Mouse (Mus musculus): ENCODE results near the gene Dnajb14. TPM values are rescaled to one million over a fixed set of nuclear protein-coding genes. Genes with fewer than 3 reads are reported as not detected.

The Dnajb14 gene
- polyA plus RNA-seq, 1 experiment from 2014 or later = 12.1 TPM

DNA sequence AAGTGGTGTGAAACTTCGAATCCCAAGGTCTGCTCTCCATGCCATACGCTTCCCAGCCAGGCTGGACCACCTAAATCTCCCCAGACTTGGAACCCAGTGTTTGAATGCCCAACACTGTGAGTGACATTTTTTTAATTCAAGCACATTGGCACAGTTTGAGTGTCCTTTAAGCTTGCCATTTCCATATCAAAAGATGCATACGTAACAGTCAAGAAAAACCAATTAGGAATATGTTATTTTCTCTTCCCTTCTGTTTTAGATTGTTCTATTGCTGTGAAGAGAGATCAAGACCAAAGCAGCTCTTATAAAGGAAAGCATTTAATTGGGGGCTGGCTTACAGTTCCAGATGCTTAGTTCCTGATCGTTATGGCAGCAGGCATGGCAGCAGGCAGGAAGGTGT is 6.0 kb upstream of the Dnajb14 start:
- Histone ChIP-seq H3K4me2 (ENCODE audit: low read length) (no peak overlapping the region), H3K4me1 (replicated peaks; ENCODE audit: insufficient read depth, low read length) (no peaks in the 10 kb centered on the region), H3K4me3 (replicated peaks; ENCODE audit: low read depth, low read length) (no peak overlapping the region), H3K27ac (no peak overlapping the region), H3K9ac (ENCODE audit: low read depth, low read length) (no peak overlapping the region), H3K9me3 (replicated peaks; ENCODE audit: low read length) (no peaks in the 10 kb centered on the region), H3K36me3 (ENCODE audit: insufficient read depth, low read length) (no peaks in the 10 kb centered on the region), H3K27me3 (ENCODE audit: insufficient read depth, low read length) (no peaks in the 10 kb centered on the region)
- WGBS = 97% methylated on average over 4 of the region's 4 CpGs
- DNase-seq (ENCODE audit: low spot score) = no peak
- no peak for TF ChIP-seq CTCF (IDR thresholded peaks at IDR 0.05; ENCODE audit: low read depth)
- ATAC-seq (replicated peaks; ENCODE audit: low FRiP score, low read depth) = no peak

DNA sequence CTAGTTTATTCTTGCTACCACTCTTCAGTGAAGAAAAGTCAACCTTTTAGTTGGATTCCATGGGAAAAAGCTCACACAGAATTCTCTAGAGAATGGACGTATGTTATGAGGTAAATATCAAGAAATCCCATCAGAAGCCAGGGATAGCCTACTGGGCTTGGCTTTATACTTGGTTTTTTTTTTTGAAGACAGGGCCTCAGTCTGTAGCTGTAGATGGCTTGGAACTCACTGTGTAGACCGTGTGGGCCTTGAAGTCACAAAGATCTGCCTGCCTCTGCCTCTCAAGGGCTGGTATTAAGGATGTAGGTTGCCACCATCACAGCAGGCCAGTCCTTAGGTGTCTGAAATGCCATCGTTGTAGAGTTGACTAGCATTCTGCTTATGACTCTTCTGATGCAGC is 4.9 kb upstream of the Dnajb14 start:
- no peak overlapping the region for H3K4me3 ChIP-seq (replicated peaks; ENCODE audit: low read depth, low read length)
- H3K27ac ChIP-seq = no peak overlapping the region
- 95% methylated on average over 3 of the region's 3 CpGs for WGBS
- DNase-seq (ENCODE audit: low spot score) (no peak), ATAC-seq (replicated peaks; ENCODE audit: low FRiP score, low read depth) (no peak)
- no peak overlapping the region for H3K9ac ChIP-seq (ENCODE audit: low read depth, low read length)
- H3K36me3 ChIP-seq (ENCODE audit: insufficient read depth, low read length) = no peaks in the 10 kb centered on the region
- no peaks in the 10 kb centered on the region for H3K27me3 ChIP-seq (ENCODE audit: insufficient read depth, low read length)
- no peaks in the 10 kb centered on the region for H3K4me1 ChIP-seq (replicated peaks; ENCODE audit: insufficient read depth, low read length)
- no peak for TF ChIP-seq CTCF (IDR thresholded peaks at IDR 0.05; ENCODE audit: low read depth)
- no peaks in the 10 kb centered on the region for H3K9me3 ChIP-seq (replicated peaks; ENCODE audit: low read length)
- H3K4me2 ChIP-seq (ENCODE audit: low read length) = no peak overlapping the region

DNA sequence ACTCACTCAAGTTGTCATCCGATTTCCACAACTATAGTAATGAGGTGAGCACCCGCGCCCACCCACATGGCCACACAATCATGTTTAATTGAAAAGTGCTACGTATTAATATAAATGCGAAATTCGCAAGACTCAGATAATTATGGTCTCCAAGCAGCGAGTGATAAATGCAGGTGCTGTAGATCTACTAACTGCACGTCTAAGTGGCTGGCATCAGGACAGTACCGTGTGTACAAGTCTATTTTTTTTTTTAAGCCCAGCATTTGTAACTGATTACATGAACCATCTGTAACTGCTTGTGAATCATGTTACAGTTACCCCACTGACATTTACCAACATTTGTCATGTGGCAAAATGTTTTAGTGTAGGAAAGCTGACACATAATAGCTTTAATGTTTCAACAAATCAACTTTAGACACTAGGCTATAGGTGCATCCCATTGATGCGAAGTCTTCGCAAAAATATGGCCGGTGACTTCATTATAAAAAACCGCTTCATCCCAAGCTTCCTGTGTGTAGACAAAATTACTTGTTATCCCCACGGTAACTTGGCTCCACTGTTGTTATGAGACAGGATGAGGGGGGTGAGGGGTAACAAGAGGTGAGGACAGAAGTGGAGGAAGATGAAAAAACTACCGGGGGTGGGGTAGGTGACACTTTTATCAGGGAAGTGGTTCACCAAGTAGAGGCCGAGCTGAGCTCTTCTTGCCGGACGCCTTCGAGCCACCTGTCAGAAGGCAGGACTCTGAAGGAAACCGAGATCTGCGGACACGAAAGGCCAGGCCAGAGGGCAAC is 3.9 kb upstream of the Dnajb14 start:
- H3K27me3 ChIP-seq (ENCODE audit: insufficient read depth, low read length) = no peaks in the 10 kb centered on the region

DNA sequence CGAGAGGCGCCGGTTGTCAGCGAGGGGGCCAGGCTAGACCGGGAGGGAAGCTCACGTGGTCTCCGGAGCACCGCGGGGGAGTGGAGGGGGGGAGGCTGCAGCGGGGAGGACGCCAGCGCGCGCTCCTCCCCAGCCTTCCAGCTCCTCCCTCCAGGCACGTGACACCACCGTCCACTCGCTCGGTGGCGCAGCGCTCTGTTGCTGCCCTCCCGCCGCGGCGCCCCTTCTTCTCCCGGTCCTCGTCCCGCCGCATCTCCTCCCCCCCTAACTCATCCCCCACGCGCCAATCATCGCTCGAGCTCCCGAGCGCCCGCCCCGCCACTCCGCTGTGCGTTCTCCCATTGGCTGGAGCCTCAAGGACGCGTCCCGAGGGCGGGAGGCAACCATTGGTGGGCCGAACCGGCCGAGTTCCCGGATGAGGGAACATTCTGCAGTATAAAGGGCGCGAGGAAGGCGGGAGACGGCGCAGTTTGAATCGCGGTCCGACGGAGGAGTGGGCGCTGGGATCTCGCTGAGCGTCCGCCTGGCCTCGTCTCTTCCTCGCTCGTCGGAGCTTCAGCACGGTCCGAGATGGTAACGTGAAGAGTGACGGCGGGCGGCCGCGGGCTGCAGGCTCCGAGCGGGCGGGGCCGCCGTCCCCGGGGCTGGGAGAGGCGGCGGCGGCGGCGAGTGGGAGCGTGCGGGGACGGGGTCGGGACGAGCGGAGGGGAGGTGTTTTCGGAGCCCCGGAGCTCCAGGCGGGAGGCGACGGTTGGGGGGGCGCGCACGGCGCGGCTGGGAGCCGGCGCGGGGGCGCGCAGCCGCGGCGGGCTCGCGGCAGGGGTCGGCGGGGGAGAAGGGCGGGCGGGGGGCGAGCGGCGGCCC is 3.1 kb upstream of the Dnajb14 start, which contains the start of gene H2afz:
H2afz (plus strand) TSS at position 364 of the 864 bp plus-strand sequence.
- no peaks in the 10 kb centered on the region for H3K9me3 ChIP-seq (replicated peaks; ENCODE audit: low read length)
- peak; percentile 30; the same call in 1 of the 2 replicates for TF ChIP-seq CTCF (IDR thresholded peaks at IDR 0.05; ENCODE audit: low read depth)
- peak; percentile 99 for DNase-seq (ENCODE audit: low spot score)
- H3K4me1 ChIP-seq (replicated peaks; ENCODE audit: insufficient read depth, low read length) = no peaks in the 10 kb centered on the region; the same call in 1 of the 2 replicates
- H3K36me3 ChIP-seq (ENCODE audit: insufficient read depth, low read length) = no peaks in the 10 kb centered on the region
- peak; percentile 95 for ATAC-seq (replicated peaks; ENCODE audit: low FRiP score, low read depth)
- WGBS = under 1% methylated on average over 88 of the region's 115 CpGs
- peak within 1 kb of the TSS; percentile 97 for H3K27ac ChIP-seq
- H3K9ac ChIP-seq (ENCODE audit: low read depth, low read length) = peak within 1 kb of the TSS; percentile 98
- H3K4me3 ChIP-seq (replicated peaks; ENCODE audit: low read depth, low read length) = peak within 1 kb of the TSS; percentile 89
- peak within 1 kb of the TSS; percentile 71 for H3K4me2 ChIP-seq (ENCODE audit: low read length)
- H3K27me3 ChIP-seq (ENCODE audit: insufficient read depth, low read length) = no peaks in the 10 kb centered on the region

More for the DNA sequence above, 3.9 kb upstream of the Dnajb14 start:
- no peak for TF ChIP-seq CTCF (IDR thresholded peaks at IDR 0.05; ENCODE audit: low read depth)
- ATAC-seq (replicated peaks; ENCODE audit: low FRiP score, low read depth) (no peak), DNase-seq (ENCODE audit: low spot score) (no peak)
- H3K27ac ChIP-seq = peak overlapping the region; percentile 97
- no peaks in the 10 kb centered on the region for H3K36me3 ChIP-seq (ENCODE audit: insufficient read depth, low read length)
- peak overlapping the region; percentile 89 for H3K4me3 ChIP-seq (replicated peaks; ENCODE audit: low read depth, low read length)
- 32% methylated on average over 22 of the region's 22 CpGs for WGBS
- H3K9ac ChIP-seq (ENCODE audit: low read depth, low read length) = peak overlapping the region; percentile 67
- peak overlapping the region; percentile 66 for H3K4me2 ChIP-seq (ENCODE audit: low read length)
- no peaks in the 10 kb centered on the region; the same call in 1 of the 2 replicates for H3K4me1 ChIP-seq (replicated peaks; ENCODE audit: insufficient read depth, low read length)
- no peaks in the 10 kb centered on the region for H3K9me3 ChIP-seq (replicated peaks; ENCODE audit: low read length)

DNA sequence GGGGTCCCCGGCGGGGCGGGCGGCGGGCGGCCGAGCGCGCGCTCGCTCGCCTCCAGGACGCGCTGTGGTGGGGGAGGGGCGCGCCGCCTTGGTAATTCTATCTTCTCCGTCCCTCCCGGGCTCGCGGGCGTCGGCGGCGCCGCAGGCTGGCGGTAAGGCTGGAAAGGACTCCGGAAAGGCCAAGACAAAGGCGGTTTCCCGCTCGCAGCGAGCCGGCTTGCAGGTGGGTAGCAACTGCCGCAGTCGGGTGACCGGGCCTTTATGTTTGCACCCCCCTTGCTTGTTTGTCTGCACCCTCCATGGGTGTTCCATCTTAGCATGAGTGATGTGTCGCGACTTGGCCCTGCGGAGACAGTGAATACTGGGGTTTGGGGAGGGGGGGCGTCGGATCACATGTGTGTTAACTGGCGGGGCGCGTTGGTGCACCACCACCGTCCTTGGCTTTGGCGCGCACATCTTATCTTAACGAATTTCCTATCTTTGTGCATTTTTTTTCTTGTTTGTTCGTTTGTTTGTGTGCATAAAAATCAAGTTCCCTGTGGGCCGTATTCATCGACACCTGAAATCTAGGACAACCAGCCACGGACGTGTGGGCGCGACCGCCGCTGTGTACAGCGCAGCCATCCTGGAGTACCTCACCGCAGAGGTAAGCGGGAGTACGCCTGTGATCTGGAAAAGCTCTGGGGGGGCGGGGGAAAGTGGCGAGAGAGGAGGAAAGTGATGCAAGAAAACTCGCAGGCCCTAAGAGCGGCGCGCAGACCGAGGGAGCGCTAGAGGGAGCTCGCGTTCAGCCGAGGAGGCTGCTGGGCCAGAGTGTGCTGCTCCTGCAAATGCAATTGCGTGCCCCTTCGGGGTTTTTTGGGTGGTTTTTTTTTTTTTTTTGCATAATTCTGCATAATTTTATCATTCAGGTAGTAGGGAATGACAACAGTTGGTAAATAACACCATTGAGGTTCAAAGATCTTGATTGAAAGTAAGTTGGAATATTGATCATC is 2.2 kb upstream of the Dnajb14 start:
- no peaks in the 10 kb centered on the region for H3K36me3 ChIP-seq (ENCODE audit: insufficient read depth, low read length)
- ATAC-seq (replicated peaks; ENCODE audit: low FRiP score, low read depth) = peak; percentile 42
- peak; percentile 85 for TF ChIP-seq CTCF (IDR thresholded peaks at IDR 0.05; ENCODE audit: low read depth)
- DNase-seq (ENCODE audit: low spot score) = peak; percentile 98
- H3K9me3 ChIP-seq (replicated peaks; ENCODE audit: low read length) = no peaks in the 10 kb centered on the region
- under 1% methylated on average over 50 of the region's 74 CpGs for WGBS
- H3K4me2 ChIP-seq (ENCODE audit: low read length) = peak overlapping the region; percentile 71
- H3K9ac ChIP-seq (ENCODE audit: low read depth, low read length) = peak overlapping the region; percentile 98
- no peaks in the 10 kb centered on the region; the same call in 1 of the 2 replicates for H3K4me1 ChIP-seq (replicated peaks; ENCODE audit: insufficient read depth, low read length)
- peak overlapping the region; percentile 89 for H3K4me3 ChIP-seq (replicated peaks; ENCODE audit: low read depth, low read length)
- H3K27me3 ChIP-seq (ENCODE audit: insufficient read depth, low read length) = no peaks in the 10 kb centered on the region
- H3K27ac ChIP-seq = peak overlapping the region; percentile 97
